Mouse (Mus musculus) gastrocnemius, adult 8-10 months (tissue): ENCODE measurements around the gene Shisa7. TPM values are rescaled to one million over a fixed set of nuclear protein-coding genes. Genes with fewer than 3 reads are reported as not detected.
A peak's percentile ranks its signal among the peaks of the same experiment; 100 is the strongest.
"Not testable (repeated sequence)": the region's sequence is repeated elsewhere in the genome, so short reads cannot be mapped to it uniquely, and the experiment has no call there.

Source experiments
- DNase-seq, 2 experiments: peaks; one replicate each; pipeline ENCODE4 v3.0.0; 2022; ENCODE audit warnings: low spot score in 2 of 2
- total RNA-seq, 4 experiments: library from RNA; stranded (reverse); gene quantifications; 2 replicates each; pipeline ENCODE4 v1.2.4; 2022

Gene Shisa7
- total RNA-seq, 4 experiments from 2014 or later: not detected

DNA sequence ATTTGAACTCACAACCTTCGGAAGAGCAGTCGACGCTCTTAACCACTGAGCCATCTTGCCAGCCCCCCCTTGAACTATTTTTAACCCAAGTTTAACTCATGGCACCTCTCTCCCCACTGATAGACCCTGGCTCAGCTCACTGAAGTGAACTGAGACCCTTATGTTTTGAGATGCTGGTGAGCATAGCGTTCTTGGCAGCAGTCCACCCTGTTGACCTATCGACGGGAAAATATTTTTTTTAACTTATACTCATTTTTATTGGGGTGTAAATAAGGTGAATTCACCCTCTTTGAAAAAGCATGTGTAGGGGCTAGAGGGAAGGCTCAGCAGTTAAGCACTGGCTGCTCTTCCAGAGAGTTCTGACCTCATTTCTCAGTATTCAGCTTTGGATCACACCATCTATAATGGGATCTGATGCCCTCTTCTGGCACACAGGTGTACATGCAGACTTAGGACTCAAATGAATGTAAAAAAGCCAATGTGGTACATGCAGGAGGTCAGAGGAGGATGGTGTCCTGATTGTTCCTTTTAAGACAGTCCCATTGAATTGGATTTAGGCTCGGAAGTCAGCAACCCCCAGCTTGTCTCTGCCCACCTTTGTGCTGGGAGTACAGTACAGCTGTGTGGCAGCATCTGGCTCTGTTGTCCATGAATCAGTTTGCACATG lies 48.6 kb downstream of the Shisa7 start:
- no peak for DNase-seq

DNA sequence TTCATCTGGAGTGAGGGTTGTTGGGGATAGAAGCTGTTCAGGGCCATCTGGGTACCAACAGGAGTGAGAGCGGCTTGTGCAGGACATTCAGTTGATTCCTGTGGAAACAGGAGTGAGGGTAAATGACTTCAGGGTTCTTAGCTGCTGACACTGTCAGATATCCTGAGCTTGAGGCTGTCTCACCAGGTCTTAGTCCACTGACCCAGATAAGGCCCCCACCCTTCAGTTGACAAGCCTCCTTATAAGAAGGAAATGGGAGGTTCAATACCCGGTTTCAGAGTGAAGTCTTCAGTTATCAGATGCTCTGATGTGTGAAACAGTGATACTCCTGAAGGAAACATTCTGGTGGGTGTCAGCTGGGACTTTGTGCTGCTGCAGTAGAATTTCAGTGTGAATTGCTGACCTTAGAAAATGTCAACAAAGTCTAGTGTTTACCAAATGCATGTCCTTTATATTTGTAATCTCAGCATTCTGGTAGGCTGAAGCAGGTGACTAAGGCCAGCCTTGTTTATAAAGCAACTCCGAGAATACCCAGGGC lies 49.8 kb downstream of the Shisa7 start:
- DNase-seq: no peak

DNA sequence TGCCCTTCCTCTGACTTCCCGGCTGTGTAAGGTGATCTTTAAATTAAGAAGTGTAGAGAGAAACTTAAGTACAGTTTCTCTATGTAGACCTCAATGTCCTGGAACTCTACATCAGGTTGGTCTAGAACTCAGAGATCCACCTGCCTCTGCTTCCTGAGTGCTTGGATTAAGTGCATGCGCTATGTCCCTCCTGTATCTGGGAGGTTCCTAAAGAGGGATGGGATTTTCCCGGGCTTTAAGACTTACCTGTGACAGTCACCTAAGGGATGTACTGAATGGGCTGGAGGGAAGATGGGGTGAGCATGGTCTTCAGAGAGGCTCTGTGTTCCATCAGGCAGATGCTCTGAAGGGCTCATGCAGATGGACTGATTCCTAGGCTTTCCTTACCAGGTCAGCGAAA lies 50.8 kb downstream of the Shisa7 start:
- no peak for DNase-seq

DNA sequence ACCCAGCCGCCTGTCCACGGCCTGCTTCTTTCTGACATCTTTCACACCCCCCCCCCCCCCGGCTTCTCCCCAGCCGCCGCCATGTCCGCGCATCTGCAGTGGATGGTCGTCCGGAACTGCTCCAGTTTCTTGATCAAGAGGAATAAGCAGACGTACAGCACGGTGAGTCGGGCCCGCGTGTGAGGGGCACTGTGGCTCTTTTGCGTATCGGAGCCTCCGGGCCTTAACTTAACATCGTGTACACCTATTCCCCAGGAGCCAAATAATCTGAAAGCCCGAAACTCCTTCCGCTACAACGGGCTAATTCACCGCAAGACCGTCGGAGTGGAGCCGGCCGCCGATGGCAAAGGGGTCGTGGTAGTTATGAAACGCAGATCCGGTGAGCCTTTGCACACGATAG lies 51.2 kb downstream of the Shisa7 start:
- not testable (repeated sequence) for DNase-seq

DNA sequence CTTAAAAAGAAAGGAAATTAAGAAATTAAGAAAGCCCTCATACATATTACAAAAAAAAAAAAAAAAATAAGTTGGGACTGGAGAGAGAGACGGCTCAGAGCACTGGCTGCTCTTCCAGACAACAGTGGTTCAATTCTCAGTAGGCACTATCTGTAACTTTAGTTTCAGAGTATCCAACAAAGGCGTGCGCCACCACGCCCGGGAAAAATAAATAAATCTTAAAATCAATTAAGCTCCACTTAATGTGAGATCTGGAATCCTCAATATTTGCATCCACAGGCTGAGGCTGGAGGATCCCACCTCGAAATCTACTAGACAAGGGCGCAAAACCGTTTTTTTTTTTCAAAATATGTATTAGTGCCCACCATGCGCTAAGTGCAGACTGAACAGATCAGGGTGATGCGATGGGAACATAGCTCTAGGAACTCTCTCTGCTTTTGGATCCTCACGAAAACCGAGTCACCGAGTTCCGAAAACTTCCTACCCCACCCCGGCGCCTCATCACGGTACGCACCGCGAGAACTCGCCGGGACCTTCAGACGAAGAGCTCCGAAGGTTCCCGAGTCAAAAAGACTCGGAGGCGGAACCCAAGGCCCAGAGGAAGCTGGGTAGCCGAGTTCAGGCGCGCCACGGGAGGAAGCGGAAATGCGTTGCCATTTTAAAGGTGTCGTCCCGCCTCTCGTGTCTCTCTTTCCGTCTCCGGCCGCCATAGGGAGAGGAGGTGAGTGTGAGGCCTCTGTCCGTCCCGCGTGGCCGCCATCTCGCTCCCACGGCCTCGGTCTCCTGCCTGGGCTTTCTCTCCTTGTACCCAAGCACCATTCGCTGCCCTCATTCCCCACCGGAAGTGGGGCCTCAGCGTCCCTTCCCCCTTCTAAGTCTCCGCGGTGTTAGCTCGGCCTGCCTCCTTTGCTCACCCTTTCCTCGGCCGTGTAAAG lies 52.0 kb downstream of the Shisa7 start, which contains the start of gene Rpl28:
TSS of gene Rpl28 (plus strand) at position 597 of the 935 bp plus-strand sequence.
- DNase-seq: peak; percentile 87 to 92

DNA sequence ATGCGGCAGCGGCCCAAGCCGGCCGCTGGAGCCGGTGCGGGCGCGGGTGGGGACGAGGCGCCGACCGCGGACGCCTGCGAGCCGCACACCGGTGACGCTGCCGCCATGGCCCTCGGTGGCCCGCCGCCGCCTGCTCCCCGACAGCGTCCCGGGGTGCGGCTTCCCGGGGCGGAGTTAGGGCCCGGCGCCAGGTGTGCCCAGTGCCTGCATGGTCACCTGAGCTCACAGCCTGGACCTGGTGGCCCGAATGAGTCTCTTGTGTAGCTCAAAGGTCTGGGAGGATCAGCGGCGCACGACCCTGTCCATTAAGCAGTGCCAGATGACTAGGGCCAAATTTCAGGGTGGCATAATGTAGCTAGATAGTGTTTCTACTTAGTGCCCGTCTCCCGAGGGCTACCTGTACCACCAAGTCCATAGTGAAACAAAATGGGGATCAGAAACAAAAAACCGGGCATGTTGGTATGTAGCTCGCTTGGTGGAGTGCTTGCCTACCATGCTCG lies 55.0 kb downstream of the Shisa7 start, which contains the start of gene Tmem238:
TSS of gene Tmem238 (minus strand) at position 221 of the 500 bp plus-strand sequence.
- peak; percentile 55 to 57 for DNase-seq

DNA sequence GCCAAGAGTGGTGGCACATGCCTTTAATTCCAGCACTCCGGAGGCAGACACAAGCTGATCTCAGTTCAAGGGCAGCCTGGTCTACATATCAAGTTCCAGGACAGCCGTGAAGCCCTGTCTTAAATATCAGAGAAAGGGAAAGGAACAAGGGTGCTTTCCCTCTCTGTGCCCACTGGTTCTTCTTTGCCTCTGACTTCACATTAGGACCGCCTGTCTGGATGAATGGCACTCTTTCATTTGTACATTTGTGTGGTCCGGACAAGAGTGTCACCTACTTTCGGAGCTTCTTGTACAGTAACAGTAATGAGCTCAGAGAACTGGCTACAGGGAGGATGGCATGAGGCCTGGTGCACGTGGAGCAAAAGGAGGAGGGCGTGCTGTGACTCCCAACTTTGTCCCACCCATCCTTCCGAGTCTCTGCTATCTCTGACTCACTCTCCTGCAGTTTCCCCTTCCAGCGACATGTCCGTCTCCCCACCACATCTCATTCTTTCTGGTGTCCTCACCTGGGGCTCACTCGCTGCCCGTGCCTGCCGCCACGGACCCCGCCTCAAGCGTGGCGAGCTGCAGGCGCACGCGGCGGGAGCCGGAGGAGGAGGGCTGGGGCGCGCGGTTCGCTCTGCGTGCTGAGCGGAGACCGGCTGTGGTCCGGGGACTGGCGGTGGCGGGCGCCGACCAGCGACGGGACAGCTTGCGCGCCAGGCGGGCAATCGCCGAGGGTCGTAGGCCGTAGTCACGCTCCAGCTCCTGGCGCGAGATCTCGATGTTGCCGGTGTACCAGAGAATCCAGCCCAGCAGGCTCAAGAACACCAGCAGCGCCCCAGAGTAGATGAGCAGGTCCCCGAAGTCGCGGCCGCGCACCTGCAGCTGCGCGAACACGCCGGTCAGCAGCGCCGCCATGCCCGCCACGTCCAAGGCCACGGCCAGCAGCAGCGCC lies 55.7 kb downstream of the Shisa7 start:
- DNase-seq: peak; percentile 20 to 46

DNA sequence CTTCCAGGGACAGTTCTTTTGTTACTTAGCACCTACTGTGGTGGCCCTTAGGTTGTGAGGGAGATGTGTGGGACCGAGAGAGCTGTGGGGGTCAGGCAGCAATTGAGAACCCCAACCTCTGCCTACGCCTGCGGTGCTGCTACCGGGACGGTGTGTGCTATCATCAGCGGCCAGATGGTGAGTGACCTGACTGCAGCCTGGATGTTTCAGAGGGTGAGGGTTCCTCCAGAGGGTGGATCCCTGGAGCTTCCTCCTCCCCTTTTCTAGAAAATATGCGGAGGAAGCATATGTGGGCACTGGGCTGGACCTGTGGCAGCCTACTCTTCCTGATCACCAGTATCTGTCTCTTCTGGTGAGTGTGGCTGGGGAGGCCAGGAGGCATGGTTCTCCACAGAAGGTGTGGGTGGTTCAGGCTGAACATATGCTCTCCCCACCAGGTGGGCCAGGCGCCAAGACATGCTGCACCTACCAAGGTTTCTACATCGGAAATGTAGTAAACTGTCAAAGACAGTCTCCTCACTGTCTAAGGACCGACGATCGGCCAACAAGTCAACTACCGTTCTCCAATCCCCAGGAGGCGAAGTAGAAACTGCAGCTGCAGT lies 60.7 kb downstream of the Shisa7 start:
- no peak for DNase-seq

DNA sequence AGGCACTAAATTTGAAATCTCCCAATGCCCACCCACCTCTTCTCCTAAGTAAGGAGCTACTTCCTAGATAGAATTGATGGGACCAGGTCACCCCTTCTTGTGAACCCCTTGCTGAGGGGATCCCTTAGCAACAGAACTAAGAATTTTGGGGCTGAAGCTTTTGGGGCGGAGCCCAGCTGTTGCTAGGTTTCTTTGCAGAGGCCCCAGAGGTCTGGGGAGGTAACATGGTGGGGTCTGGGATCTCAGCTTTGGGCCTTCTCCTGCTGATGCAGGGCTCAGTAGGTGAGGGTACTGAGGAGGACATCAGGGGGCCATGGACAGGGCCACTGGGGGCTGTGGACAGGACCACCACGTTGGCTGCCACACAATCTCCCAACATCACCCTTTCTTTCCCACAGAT lies 61.7 kb downstream of the Shisa7 start, which contains the start of the genes Il11 and Tmem190:
TSS of gene Il11 (minus strand) at position 101 of the 400 bp plus-strand sequence.
TSS of gene Tmem190 (plus strand) at position 179 of the 400 bp plus-strand sequence.
- no peak for DNase-seq

DNA sequence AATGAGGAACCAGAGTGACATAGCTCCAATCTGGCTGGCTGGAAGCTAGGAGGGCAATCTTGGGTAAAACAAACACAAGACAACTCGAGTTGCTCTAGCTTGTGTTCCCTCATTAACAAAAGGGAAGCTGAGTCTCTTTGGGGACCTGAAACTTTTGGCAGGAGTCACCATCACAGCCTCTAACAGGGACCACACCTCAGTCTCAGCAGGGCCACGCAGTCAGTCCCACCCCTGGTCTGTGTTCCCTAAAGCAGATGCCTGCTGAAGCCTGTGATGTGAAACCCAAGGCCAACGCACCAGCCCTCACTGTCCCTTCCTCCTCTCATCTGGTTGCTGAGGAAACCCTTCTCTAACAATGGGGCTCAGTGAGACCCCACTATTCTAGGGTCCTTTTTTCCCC lies 62.4 kb downstream of the Shisa7 start:
- no peak for DNase-seq

DNA sequence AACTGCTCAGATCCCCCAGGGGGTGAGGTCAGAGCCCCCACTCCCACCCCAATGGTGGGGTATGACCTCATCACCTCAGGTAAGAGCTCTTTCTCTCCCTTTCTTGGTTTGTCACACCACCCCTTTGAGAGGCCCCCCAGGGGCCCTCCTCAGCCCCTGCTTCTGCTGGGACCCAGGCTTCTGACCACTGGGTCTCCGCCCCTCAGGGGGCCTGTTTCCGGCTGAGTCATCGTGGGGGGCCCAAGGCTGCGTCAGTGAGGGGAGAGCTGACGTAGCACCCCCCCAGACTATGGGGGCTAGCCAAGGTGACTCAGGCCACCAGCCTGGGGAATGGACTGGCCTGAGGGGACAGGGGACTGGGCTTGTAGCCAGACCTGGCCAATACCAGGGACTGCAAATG lies 64.6 kb downstream of the Shisa7 start:
- no peak for DNase-seq

DNA sequence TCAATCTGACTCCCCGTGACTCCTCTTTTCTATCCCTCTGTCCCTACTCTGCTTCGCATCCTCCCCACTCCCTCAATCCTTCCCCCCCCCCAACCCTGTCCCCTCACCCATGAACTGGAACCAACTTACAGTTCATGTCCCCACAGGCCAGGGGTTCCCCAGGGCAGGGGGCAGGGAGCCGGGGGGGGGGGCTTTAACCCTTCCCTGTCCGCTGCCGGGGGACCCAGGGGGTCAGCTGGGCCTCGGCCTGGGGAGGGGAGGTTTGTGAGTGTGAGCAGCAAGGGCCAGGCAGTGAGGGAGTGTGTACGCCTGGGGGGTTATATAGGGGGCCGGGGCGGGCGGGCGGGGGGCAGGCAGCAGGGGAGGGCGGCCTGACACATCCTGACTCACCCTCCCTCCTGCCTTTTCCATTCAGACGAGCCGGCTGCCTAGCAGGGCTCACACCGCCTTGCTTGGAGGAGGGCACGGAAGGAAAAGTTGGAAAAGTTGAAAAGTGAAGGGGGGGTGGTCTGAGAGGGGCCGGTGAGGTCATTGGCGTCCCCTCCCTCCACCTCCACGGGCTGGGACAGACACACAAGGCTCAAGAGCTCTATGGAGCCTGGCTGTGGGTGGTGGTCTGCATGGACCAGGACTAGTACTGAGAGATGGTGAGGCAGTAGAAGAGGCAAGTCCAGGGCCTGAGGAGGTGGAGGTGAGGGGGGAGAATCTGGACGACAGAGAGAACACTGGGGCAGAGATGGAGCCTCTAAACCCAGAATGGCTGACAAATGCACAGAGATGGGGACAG lies 66.5 kb downstream of the Shisa7 start:
- DNase-seq: no peak

DNA sequence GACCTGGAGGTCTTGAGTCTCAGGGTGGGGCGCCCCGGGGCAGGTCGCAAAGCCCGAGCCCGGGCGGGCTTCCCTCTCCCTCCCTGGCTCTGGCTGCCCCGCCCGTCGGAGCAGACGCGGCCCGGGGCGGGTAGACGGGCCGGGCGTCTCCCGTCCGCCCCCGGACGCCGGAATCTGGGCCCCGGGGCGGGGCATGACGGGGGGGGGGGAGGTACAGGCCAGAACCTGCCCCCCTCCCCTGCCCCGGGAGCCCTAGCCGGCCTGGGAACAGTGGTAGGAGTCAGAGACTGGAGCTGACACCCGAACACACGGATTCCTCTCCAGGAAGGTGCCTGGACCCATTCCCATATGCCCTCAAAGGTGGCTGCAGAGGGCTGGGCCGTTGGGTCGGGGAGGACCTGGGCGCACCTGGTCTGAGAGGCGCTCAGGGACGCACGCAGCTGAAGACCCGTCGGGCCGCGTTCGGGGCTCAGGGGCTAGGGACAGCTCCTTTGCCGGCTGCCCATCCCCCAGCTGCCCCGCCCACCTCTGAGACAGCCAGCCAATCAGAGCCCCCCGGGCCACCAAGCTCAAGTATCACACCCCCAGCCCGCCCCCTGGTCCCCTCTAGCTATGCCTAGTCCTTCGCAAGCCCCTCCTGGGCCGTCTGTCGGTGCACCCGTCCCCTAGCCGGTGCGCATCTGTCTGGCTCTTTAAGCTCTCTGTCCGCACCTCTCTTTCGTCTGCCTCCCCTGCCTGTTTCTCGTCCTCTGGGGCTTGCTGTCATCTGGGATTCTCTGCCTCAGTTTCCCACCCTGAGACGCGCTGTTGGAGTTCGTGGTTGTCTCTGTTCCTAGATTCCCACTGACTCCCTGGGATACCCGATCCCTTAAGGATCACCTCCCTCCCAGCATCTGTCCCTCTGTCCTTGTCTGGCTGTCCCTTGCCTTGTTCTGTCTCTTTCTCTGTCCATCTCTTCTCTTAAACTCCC lies 67.3 kb downstream of the Shisa7 start:
- DNase-seq: peak in 1 of 2 experiments; percentile 44

DNA sequence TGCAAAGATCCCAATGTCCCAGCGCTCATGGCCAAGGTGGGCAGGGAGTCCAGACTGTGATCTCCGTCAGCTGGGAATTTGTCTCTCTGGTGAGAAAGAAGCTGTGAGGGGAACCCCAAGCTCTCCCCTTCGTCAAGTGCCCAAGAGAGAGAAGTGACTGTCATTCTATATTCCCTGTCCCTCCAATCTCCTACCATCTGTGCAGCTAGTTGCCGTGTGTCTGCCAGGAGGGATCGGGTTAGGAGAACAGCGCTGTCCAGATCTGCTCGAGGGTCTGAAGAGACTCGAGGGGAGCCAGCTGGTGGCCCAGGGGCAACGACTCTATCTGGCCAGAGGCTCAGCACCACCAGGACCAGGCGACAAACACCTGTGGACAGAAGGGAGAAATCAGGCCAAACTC lies 68.4 kb downstream of the Shisa7 start:
- DNase-seq: no peak
